Mouse (Mus musculus): Measurements from ENCODE around the gene Actl11.

The Actl11 gene

DNA sequence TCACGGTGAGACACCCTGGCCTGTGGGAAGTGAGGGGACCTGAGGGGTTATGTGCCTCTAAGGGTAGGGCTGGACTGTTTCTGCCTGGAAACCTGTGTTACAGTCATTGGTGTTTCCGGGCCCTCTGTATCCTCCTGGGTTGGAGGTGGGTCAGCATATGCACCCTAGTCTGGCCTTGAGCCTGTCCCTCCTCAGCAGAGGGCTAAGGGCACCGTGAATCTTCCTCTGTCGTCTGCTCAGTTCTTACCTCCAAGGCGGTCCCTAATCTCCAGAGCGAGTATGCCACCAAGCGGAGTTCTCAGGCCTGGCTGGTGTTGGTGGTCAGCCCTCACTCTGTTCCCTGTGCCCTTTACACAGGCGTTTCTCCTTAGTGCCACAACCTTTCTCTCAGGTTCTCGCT lies 34.6 kb downstream of the Actl11 start:
- DNase-seq (ENCODE audit: low spot score), result no peak

DNA sequence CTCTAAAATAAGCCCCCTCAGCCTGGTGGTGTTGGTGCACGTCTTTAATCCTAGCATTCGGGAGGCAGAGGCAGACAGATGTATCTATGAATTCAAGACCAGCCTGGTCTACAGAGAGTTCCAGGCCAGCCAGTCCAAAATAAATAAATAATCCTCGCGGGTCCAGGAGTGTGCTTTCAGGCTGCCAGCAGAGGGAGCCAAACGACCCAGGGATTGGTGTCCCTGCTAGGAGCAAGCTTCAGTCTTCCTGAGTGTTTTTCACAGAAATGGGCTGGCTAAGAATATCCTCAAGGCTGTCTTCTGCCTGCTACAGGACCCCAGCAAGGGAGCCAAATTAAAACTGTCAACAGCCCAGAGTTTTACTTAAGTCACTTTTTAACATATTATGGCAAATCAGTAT lies 35.4 kb downstream of the Actl11 start:
- DNase-seq (ENCODE audit: low spot score), result peak; percentile 75

DNA sequence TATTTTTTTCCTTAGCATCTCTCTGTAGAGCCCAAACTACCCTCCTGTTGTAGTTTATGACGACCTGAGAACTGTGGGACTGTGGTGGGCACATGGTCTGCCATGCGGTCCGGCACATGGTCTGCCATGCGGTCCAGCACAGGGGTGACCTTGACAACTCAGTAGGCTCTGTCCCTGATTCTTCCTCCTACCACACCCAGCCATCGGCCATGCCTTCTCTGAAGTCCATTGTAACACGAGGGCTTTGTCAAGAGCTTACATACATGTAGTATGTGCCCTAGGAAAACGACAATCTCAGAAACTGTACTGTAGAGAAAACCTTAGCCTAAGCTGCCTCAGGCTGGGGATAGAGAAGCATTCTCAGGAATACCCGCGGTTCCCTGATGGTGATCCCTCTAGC lies 36.4 kb downstream of the Actl11 start:
- no peak for DNase-seq (ENCODE audit: low spot score)

DNA sequence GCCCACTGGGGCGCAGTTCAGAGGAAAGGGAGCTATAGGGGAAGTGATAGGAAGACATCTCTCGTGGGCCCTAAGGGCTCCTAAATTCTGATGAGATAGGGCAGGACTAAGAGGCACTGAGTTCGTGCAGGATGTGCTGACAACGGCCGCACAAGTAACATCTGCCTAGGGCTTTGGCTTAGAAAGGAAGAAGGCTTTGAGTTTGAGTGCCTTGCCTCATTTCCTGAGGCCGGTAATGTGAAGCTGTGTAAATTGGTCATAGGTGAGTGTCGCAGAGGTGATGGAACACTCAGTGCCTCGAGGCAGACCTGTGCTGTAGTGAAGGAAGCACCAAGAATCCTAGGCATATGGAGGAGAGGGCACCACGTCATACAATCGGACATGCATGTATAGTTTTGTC lies 38.4 kb downstream of the Actl11 start:
- DNase-seq (ENCODE audit: low spot score), result no peak

- DNase-seq (ENCODE audit: low spot score), result no peak
These were observed 39.2 kb downstream of the Actl11 start for GRCm38 (mm10) chr9:107967437-107967836.

- DNase-seq (ENCODE audit: low spot score), result no peak
These were observed 40.3 kb downstream of the Actl11 start for GRCm38 (mm10) chr9:107968531-107968930.

DNA sequence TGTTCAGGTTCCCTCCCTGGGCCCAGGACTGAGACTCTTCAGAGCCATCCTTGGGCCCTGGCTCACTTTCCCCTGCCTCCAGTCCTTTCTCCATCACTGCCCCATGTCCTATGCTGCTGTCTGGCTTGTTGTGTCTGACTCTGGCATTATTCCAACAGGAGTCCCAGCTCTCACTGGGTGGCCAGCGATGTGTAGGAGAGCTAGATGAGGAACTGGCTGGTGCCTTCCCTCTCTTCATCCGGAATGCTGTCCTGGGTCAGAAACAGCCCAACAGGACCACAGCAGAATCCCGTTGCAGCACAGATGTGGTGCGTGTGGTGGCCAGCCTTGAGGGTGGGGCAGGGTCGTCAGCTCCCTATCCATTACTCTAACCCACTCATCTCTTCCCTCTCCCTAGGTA lies 42.0 kb downstream of the Actl11 start:
- no peak for DNase-seq (ENCODE audit: low spot score)

DNA sequence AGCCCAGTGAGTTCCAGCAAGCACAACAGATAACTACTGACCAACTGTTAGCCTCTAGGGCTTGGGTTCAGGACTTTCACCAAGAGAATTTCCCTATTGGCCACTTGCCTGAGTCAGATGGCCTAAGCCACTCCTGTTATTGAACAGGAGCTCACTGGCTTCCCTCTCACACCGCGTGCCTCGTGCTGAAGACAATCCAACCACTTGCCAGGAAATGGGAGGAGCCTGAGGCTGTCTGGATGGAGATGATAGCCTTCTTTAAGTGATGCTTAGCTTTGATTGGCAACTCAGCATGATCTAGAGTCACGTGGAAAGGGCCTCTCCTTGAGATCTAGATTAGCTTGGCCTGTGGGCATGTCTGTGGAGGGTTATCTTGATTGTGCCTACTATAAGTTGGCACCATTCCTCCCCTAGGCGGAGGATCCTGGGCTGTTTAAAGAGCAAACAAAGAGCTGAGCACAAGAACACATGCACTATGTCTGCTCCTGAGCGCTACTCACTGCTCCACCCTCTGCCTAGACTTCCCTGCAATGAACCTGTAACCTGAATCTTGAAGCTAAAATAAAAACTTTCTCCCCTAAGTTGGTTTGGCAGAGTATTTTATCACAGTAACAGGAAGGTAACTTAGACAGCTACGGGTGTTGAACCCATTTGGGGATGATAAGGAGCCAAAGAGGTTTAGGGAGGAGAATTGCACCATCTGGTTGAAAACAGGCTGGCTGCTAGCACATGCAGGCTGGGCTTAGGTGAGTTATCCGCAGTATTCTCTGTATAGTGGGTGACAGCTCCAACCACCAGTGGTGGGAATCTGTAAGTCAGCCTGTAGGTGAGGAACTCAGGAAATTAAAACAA lies 43.6 kb downstream of the Actl11 start:
- DNase-seq (ENCODE audit: low spot score), result no peak

- no peak for DNase-seq (ENCODE audit: low spot score)
These were observed 46.4 kb downstream of the Actl11 start for GRCm38 (mm10) chr9:107974491-107975171.

- peak; percentile 72 for DNase-seq (ENCODE audit: low spot score)
These were observed 47.4 kb downstream of the Actl11 start, which contains the start of gene Uba7 for GRCm38 (mm10) chr9:107975399-107976386. Gene Uba7 (plus strand): TSS chr9:107975505.

DNA sequence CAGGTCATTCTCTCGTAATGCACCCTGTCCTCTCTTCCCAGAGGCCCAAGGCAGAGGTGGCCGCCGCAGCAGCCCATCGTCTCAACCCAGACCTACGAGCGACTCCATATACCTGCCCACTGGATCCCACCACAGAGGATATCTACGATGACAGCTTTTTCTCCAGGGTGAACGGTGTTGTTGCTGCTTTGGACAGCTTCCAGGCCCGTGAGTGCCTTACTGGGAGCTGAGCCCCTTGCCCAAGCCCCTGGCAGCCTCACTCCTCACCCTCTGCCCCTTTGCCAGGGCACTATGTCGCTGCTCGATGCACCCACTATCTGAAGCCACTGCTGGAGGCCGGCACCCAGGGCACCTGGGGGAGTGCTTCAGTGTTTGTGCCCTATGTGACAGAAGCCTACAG lies 50.5 kb downstream of the Actl11 start:
- no peak for DNase-seq (ENCODE audit: low spot score)
